Mouse (Mus musculus): ENCODE measurements around the gene Anp32b. TPM values are rescaled to one million over a fixed set of nuclear protein-coding genes. Genes with fewer than 3 reads are reported as not detected.

Anp32b gene
- polyA plus RNA-seq, 1 experiment: not detected

DNA sequence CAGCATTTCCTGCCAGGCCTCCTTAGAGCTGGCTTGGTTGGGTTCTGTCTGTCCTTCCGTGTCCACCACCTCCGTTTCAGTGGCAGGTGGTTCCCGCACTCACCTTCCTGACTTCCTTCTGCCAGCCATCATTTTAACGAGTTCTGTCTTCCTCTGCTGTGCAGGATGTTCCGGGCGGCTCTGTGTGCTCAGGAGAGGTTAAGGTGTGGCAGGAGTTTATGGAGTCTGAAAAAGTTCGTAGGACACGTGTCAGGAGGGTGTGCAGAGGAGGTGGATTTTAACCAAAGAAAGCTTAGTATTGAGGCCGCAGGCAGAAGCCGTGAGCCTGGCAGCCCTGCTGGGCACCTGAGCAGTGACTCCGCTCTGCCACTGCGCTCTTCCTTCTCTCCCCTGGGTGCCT lies 44.8 kb downstream of the Anp32b start:
- H3K4me3 ChIP-seq (ENCODE audit: insufficient read depth, low read depth, low read length): no peak overlapping the region
- no peak for TF ChIP-seq CTCF (IDR thresholded peaks at IDR 0.05; ENCODE audit: insufficient read depth, low read depth, low read length)
- no peak for TF ChIP-seq POLR2A (IDR thresholded peaks at IDR 0.05; ENCODE audit: insufficient read depth, low read depth, low read length)
- WGBS: 92% methylated on average over 12 of the region's 12 CpGs

GRCm38 (mm10) chr4:46497286-46497892 lies 46.7 kb downstream of the Anp32b start:
- no peak overlapping the region for H3K4me3 ChIP-seq (ENCODE audit: insufficient read depth, low read depth, low read length)
- 53% methylated on average over 4 of the region's 4 CpGs for WGBS
- TF ChIP-seq POLR2A (IDR thresholded peaks at IDR 0.05; ENCODE audit: insufficient read depth, low read depth, low read length) (no peak), CTCF (IDR thresholded peaks at IDR 0.05; ENCODE audit: insufficient read depth, low read depth, low read length) (peak; percentile 32; the same call in 1 of the 2 replicates)
- H3K4me1 ChIP-seq (ENCODE audit: control insufficient read depth, insufficient read depth, low read length): no peaks in the 10 kb centered on the region
- H3K27ac ChIP-seq (ENCODE audit: insufficient read depth, low read depth, low read length): no peak overlapping the region

More for the DNA sequence above, 44.8 kb downstream of the Anp32b start:
- Histone ChIP-seq H3K4me1 (ENCODE audit: control insufficient read depth, insufficient read depth, low read length) (no peaks in the 10 kb centered on the region), H3K27ac (ENCODE audit: insufficient read depth, low read depth, low read length) (no peak overlapping the region)

DNA sequence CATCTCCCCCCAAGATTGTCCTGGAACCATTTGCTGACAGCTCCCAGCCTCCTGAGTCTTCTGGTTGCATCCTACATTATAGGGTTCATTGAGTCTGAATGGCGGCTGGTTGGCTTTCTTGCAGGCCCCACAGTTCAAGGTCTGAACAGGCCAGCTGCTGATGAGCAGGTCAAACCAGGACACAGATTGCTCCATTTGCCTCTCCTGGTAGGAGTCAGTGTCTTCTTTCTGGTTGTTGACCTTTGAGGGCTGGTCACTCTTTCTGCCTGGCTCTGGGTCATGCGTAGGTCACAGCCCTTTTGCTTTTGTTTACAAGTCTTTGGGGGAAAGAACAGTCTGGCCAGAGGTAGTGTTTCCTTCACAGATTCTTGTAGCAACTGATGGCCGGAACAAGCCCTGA lies 47.8 kb downstream of the Anp32b start:
- Histone ChIP-seq H3K27ac (ENCODE audit: insufficient read depth, low read depth, low read length) (no peak overlapping the region), H3K4me1 (ENCODE audit: control insufficient read depth, insufficient read depth, low read length) (no peaks in the 10 kb centered on the region), H3K4me3 (ENCODE audit: insufficient read depth, low read depth, low read length) (no peak overlapping the region)
- WGBS: 87% methylated on average over 3 of the region's 3 CpGs
- TF ChIP-seq POLR2A (IDR thresholded peaks at IDR 0.05; ENCODE audit: insufficient read depth, low read depth, low read length) (no peak), CTCF (IDR thresholded peaks at IDR 0.05; ENCODE audit: insufficient read depth, low read depth, low read length) (no peak)

GRCm38 (mm10) chr4:46498976-46499375 lies 48.3 kb downstream of the Anp32b start:
- WGBS: 17% methylated on average over 4 of the region's 4 CpGs
- Histone ChIP-seq H3K27ac (ENCODE audit: insufficient read depth, low read depth, low read length) (no peak overlapping the region), H3K4me3 (ENCODE audit: insufficient read depth, low read depth, low read length) (no peak overlapping the region), H3K4me1 (ENCODE audit: control insufficient read depth, insufficient read depth, low read length) (no peaks in the 10 kb centered on the region)
- TF ChIP-seq POLR2A (IDR thresholded peaks at IDR 0.05; ENCODE audit: insufficient read depth, low read depth, low read length) (no peak), CTCF (IDR thresholded peaks at IDR 0.05; ENCODE audit: insufficient read depth, low read depth, low read length) (no peak)

DNA sequence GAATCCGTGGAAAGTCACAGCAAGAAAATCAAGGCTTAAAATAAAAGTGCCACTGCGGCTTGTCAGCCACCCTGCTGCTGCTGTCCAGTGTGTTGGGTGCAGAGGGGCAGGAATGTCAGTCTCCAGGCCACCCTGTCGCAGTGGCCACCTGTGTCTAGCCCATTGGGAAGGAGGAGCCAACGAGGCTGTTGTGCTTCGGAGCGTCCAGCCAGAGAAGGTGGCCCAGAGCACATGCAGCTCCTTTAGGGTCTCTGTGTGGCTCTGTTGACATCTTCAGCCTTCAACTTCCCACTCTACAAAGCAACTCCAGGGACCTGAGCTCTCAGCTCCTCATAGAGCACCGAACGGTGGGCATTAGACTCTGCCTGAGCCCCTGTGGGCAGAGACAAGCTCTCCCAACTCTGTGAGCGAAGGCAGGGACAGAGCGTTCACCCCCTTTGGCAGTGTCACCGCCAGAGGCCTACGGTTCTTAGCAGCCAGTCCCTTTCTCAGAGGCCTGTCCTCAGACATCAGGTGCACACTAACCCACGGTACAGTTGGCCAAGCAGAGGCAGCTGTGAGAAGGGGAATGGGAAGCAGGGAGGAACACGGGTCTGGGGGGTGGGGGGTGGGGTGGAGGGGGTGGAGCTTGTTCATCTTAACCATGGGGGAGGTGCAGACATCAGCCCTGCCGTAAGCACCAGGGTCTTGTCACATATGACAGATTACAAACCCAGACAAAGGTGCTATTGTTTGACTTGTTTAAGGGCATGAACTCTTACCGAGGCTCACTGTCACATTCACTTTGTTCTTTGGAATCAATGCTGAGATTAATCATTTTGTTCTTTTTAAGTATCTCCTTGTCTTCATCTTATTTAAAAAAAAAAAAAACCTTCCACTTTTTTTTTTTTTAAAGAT lies 52.2 kb downstream of the Anp32b start:
- 79% methylated on average over 16 of the region's 16 CpGs for WGBS
- peaks cover 8% of the 10 kb centered on the region for H3K4me1 ChIP-seq (ENCODE audit: control insufficient read depth, insufficient read depth, low read length)
- H3K4me3 ChIP-seq (ENCODE audit: insufficient read depth, low read depth, low read length): no peak overlapping the region
- no peak overlapping the region for H3K27ac ChIP-seq (ENCODE audit: insufficient read depth, low read depth, low read length)
- TF ChIP-seq POLR2A (IDR thresholded peaks at IDR 0.05; ENCODE audit: insufficient read depth, low read depth, low read length): no peak
- TF ChIP-seq CTCF (IDR thresholded peaks at IDR 0.05; ENCODE audit: insufficient read depth, low read depth, low read length): no peak

DNA sequence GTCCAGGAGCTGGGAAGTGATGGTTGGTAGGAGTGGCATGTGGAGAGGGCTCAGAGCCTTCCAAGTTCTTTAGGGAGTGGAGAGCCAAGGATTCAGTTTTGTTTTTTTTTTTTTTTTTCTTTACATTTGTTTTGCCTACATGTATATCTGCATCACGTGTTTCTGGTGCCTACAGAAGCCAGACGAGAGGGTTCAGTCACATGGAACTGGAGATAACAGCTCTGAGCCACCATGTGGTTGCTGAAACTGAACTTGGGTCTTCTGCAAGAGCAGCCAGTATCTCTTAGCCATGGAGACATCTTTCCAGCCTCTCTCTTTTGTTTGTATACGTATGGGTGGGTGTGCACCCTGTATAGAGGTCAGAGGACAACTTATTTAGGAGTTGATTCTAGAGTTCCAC lies 53.2 kb downstream of the Anp32b start:
- 86% methylated on average over 3 of the region's 3 CpGs for WGBS
- Histone ChIP-seq H3K4me1 (ENCODE audit: control insufficient read depth, insufficient read depth, low read length) (peaks cover 8% of the 10 kb centered on the region), H3K4me3 (ENCODE audit: insufficient read depth, low read depth, low read length) (no peak overlapping the region), H3K27ac (ENCODE audit: insufficient read depth, low read depth, low read length) (no peak overlapping the region)
- TF ChIP-seq POLR2A (IDR thresholded peaks at IDR 0.05; ENCODE audit: insufficient read depth, low read depth, low read length) (no peak), CTCF (IDR thresholded peaks at IDR 0.05; ENCODE audit: insufficient read depth, low read depth, low read length) (no peak)

GRCm38 (mm10) chr4:46505361-46506057 lies 54.8 kb downstream of the Anp32b start:
- WGBS: 79% methylated on average over 8 of the region's 8 CpGs

DNA sequence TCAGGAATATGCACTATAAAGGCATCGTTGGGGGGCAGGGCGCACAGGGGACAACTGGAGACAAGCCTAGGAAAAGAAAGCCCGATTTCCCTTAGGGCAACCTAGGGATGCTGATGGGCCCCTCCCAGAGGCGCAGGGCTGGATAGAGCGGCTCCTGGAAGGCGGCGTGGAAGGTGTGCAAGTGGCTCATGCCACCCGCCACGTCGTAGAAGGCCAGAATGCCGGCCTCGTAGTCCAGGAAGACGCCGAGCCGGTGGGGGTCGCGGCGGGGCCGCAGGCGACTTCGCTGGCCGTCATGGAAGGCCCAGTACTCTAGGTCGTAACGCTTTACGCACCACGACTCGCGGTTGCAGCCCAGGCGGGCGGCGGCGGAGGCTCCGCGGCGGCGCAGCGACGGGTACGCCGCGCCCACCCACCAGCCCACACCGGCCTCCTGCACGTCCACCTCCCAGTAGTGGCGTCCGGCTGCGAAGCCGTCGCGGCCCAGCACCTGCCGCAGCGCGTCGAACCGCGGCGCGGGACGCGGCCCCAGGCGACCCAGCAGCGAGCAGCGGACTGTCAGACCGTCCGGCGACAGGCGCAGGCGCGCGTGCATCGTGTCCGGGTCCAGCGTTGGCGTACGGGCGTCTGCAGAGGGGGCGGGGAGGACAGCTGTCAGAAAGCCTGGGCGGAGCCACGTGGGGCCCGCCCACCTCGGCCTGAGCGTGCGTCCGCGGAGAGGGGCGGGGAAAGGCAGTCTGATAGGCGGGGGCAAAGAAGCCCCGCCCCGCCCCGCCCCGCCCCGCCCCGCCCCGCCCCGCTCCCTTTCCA lies 56.3 kb downstream of the Anp32b start:
- Histone ChIP-seq H3K4me3 (ENCODE audit: insufficient read depth, low read depth, low read length) (peak overlapping the region; percentile 64), H3K4me1 (ENCODE audit: control insufficient read depth, insufficient read depth, low read length) (peaks cover 8% of the 10 kb centered on the region), H3K27ac (ENCODE audit: insufficient read depth, low read depth, low read length) (no peak overlapping the region)
- peak; percentile 65 for TF ChIP-seq POLR2A (IDR thresholded peaks at IDR 0.05; ENCODE audit: insufficient read depth, low read depth, low read length)
- no peak for TF ChIP-seq CTCF (IDR thresholded peaks at IDR 0.05; ENCODE audit: insufficient read depth, low read depth, low read length)
- WGBS: under 1% methylated on average over 86 of the region's 94 CpGs

More at GRCm38 (mm10) chr4:46505361-46506057, 54.8 kb downstream of the Anp32b start:
- Histone ChIP-seq H3K27ac (ENCODE audit: insufficient read depth, low read depth, low read length) (no peak overlapping the region), H3K4me3 (ENCODE audit: insufficient read depth, low read depth, low read length) (no peak overlapping the region), H3K4me1 (ENCODE audit: control insufficient read depth, insufficient read depth, low read length) (peaks cover 8% of the 10 kb centered on the region)
- TF ChIP-seq CTCF (IDR thresholded peaks at IDR 0.05; ENCODE audit: insufficient read depth, low read depth, low read length) (no peak), POLR2A (IDR thresholded peaks at IDR 0.05; ENCODE audit: insufficient read depth, low read depth, low read length) (no peak)
